Mouse (Mus musculus) cerebellum, adult 2 months (tissue): ENCODE results near the gene Sftpa1.

Experiments
- CTCF ChIP-seq: fragments of 200-500 bp; IDR thresholded peaks from 2 replicates; pipeline ENCODE4 v1.5.1; 2011; ENCODE audit warnings: low read depth, mild to moderate bottlenecking, control low read depth, low read length, moderate library complexity, borderline replicate concordance; ENCODE audit not compliant: insufficient read depth
- POLR2A ChIP-seq: fragments of 200-500 bp; IDR thresholded peaks from 2 replicates; pipeline ENCODE4 v1.6.1; 2011; ENCODE audit warnings: low read length, control low read depth, borderline replicate concordance; ENCODE audit not compliant: insufficient read depth

- no peak for TF ChIP-seq CTCF
- no peak for TF ChIP-seq POLR2A
These were observed 6.9 kb upstream of the Sftpa1 start for GRCm38 (mm10) chr14:41124683-41125082.
